Mouse (Mus musculus) hindbrain, embryonic 14.5 days (tissue): ENCODE results near the gene Acy3. TPM values are rescaled to one million over a fixed set of nuclear protein-coding genes. Genes with fewer than 3 reads are reported as not detected.

Experiments
- polyA plus RNA-seq: library from polyadenylated mRNA; unstranded; fragments of >200 nt; fragmentation: Nextera tagmentation; extraction: Ambion mirVana; gene quantifications from 2 replicates; pipeline ENCODE4 v1.2.1, GENCODE M21; 2014

The Acy3 gene
- polyA plus RNA-seq, 1 experiment from 2014 or later = 3.6 TPM

Other genes with a start within 250 kb of the Acy3 start
- 56.9 and 57.9 TPM in 2 replicates for gene Kmt5b, start 219.1 kb upstream of the Acy3 start, polyA plus RNA-seq
- gene Chka, start 134.8 kb upstream of the Acy3 start, polyA plus RNA-seq = 54.7 and 60.8 TPM in 2 replicates
- 11.6 and 13.3 TPM in 2 replicates for gene Tcirg1, start 79.4 kb upstream of the Acy3 start, polyA plus RNA-seq
- gene Ndufs8, start 73.8 kb upstream of the Acy3 start, polyA plus RNA-seq = 310 and 332 TPM in 2 replicates
- gene Aldh3b1, start 56.8 kb upstream of the Acy3 start, polyA plus RNA-seq = 2.4 and 3.3 TPM in 2 replicates
- 9.7 and 10.4 TPM in 2 replicates for gene Unc93b1, start 51.4 kb upstream of the Acy3 start, polyA plus RNA-seq
- not detected in 2 replicates for gene Aldh3b3, start 27.9 kb upstream of the Acy3 start, polyA plus RNA-seq
- 0.13 and 0.32 TPM in 2 replicates for gene Aldh3b2, start 14.2 kb upstream of the Acy3 start, polyA plus RNA-seq
- gene Tbx10, start 6.2 kb downstream of the Acy3 start, polyA plus RNA-seq = 0.46 TPM in 2 replicates
- 23.5 TPM in 2 replicates for gene Nudt8, start 14.0 kb downstream of the Acy3 start, polyA plus RNA-seq
- gene Gm49405, start 14.1 kb downstream of the Acy3 start, polyA plus RNA-seq = 2.7 and 3.4 TPM in 2 replicates
- gene Doc2g, start 16.7 kb downstream of the Acy3 start, polyA plus RNA-seq = 4.1 and 5.0 TPM in 2 replicates
- gene Ndufv1, start 26.2 kb downstream of the Acy3 start, polyA plus RNA-seq = 242 and 259 TPM in 2 replicates
- 477 and 497 TPM in 2 replicates for gene Gstp1, start 51.4 kb downstream of the Acy3 start, polyA plus RNA-seq
- gene Gstp2, start 59.5 kb downstream of the Acy3 start, polyA plus RNA-seq = 1.7 TPM in 1 of 2 replicates, not detected in the other
- not detected in 2 replicates for gene Gstp3, start 73.0 kb downstream of the Acy3 start, polyA plus RNA-seq
- not detected in 2 replicates for gene Cabp2, start 95.0 kb downstream of the Acy3 start, polyA plus RNA-seq
- 79.2 and 82.1 TPM in 2 replicates for gene Cdk2ap2, start 110.6 kb downstream of the Acy3 start, polyA plus RNA-seq
- gene Pitpnm1, start 113.4 kb downstream of the Acy3 start, polyA plus RNA-seq = 70.0 and 74.7 TPM in 2 replicates
- 93.8 and 99.7 TPM in 2 replicates for gene Aip, start 139.3 kb downstream of the Acy3 start, polyA plus RNA-seq
- not detected in 2 replicates for gene Gpr152, start 153.2 kb downstream of the Acy3 start, polyA plus RNA-seq
- 0.11 and 0.26 TPM in 2 replicates for gene Cabp4, start 157.5 kb downstream of the Acy3 start, polyA plus RNA-seq
- gene Coro1b, start 162.0 kb downstream of the Acy3 start, polyA plus RNA-seq = 102 TPM in 2 replicates
- 0.44 and 0.68 TPM in 2 replicates for gene Ptprcap, start 167.0 kb downstream of the Acy3 start, polyA plus RNA-seq
- gene Rps6kb2, start 176.8 kb downstream of the Acy3 start, polyA plus RNA-seq = 35.8 and 39.7 TPM in 2 replicates
- gene Carns1, start 188.9 kb downstream of the Acy3 start, polyA plus RNA-seq = 5.3 and 6.0 TPM in 2 replicates
- 0.43 and 0.68 TPM in 2 replicates for gene Tbc1d10c, start 204.7 kb downstream of the Acy3 start, polyA plus RNA-seq
- 581 and 604 TPM in 2 replicates for gene Ppp1ca, start 205.5 kb downstream of the Acy3 start, polyA plus RNA-seq
- 19.4 and 22.5 TPM in 2 replicates for gene Rad9a, start 215.1 kb downstream of the Acy3 start, polyA plus RNA-seq
- 0.51 and 0.53 TPM in 2 replicates for gene Clcf1, start 227.7 kb downstream of the Acy3 start, polyA plus RNA-seq
- not detected in 2 replicates for gene AC109138.7, start 227.8 kb downstream of the Acy3 start, polyA plus RNA-seq
- gene Pold4, start 245.3 kb downstream of the Acy3 start, polyA plus RNA-seq = 18.8 and 20.4 TPM in 2 replicates